Mouse (Mus musculus): Measurements from ENCODE around the gene Gbp9. TPM values are rescaled to one million over a fixed set of nuclear protein-coding genes. Genes with fewer than 3 reads are reported as not detected.
"Not testable (repeated sequence)": the region's sequence is repeated elsewhere in the genome, so short reads cannot be mapped to it uniquely, and the experiment has no call there.

Gene Gbp9
- polyA plus RNA-seq, 1 experiment from 2014 or later, result 1.0 TPM

- H3K4me3 ChIP-seq, result no peak overlapping the region
- no peaks in the 10 kb centered on the region for H3K36me3 ChIP-seq
- no peaks in the 10 kb centered on the region for H3K27me3 ChIP-seq (replicated peaks)
- H3K4me1 ChIP-seq, result no peaks in the 10 kb centered on the region; the same call in 1 of the 2 replicates
- H3K27ac ChIP-seq, result no peak overlapping the region
- ATAC-seq, result no peak
- 69% methylated on average over 2 of the region's 2 CpGs for WGBS (ENCODE audit: insufficient replicate concordance)
- H3K4me2 ChIP-seq, result no peak overlapping the region
- H3K9ac ChIP-seq, result no peak overlapping the region
- H3K9me3 ChIP-seq (replicated peaks), result no peaks in the 10 kb centered on the region
Observed at GRCm38 (mm10) chr5:105114696-105115095, 24.6 kb downstream of the Gbp9 start.

GRCm38 (mm10) chr5:105113656-105114055 lies 25.7 kb downstream of the Gbp9 start:
- H3K27me3 ChIP-seq (replicated peaks), result no peaks in the 10 kb centered on the region
- no peaks in the 10 kb centered on the region; the same call in 1 of the 2 replicates for H3K4me1 ChIP-seq
- no peak overlapping the region for H3K4me2 ChIP-seq
- 77% methylated on average over 5 of the region's 5 CpGs for WGBS (ENCODE audit: insufficient replicate concordance)
- H3K27ac ChIP-seq, result no peak overlapping the region
- H3K9ac ChIP-seq, result no peak overlapping the region
- no peak for ATAC-seq
- no peak overlapping the region for H3K4me3 ChIP-seq
- no peaks in the 10 kb centered on the region for H3K9me3 ChIP-seq (replicated peaks)
- H3K36me3 ChIP-seq, result no peaks in the 10 kb centered on the region

- H3K4me2 ChIP-seq; H3K4me1 ChIP-seq; H3K36me3 ChIP-seq; H3K9me3 ChIP-seq (replicated peaks); H3K27me3 ChIP-seq (replicated peaks); H3K4me3 ChIP-seq; H3K9ac ChIP-seq; H3K27ac ChIP-seq; ATAC-seq: not testable (repeated sequence)
- WGBS (ENCODE audit: insufficient replicate concordance), result 3% methylated on average over 4 of the region's 4 CpGs
Observed at GRCm38 (mm10) chr5:105110271-105110852, 29.0 kb downstream of the Gbp9 start.

- WGBS (ENCODE audit: insufficient replicate concordance), result 40% methylated on average over 1 of the region's 1 CpGs
- not testable (repeated sequence) for H3K27ac ChIP-seq; H3K36me3 ChIP-seq; H3K9me3 ChIP-seq (replicated peaks); H3K9ac ChIP-seq; H3K27me3 ChIP-seq (replicated peaks); H3K4me1 ChIP-seq; H3K4me2 ChIP-seq; ATAC-seq; H3K4me3 ChIP-seq
Observed at GRCm38 (mm10) chr5:105109775-105110174, 29.6 kb downstream of the Gbp9 start.

- WGBS (ENCODE audit: insufficient replicate concordance), result 17% methylated on average over 2 of the region's 2 CpGs
- not testable (repeated sequence) for H3K9ac ChIP-seq, ATAC-seq
Observed at GRCm38 (mm10) chr5:105105689-105106088, 33.6 kb downstream of the Gbp9 start.

GRCm38 (mm10) chr5:105081900-105082299 lies 57.4 kb downstream of the Gbp9 start:
- no peak overlapping the region for H3K4me3 ChIP-seq
- H3K36me3 ChIP-seq, result no peaks in the 10 kb centered on the region
- no peak overlapping the region for H3K4me2 ChIP-seq
- no peaks in the 10 kb centered on the region for H3K27me3 ChIP-seq (replicated peaks)
- H3K4me1 ChIP-seq, result no peaks in the 10 kb centered on the region
- no peak for ATAC-seq
- H3K9me3 ChIP-seq (replicated peaks), result peaks cover 6% of the 10 kb centered on the region; the same call in 1 of the 2 replicates
- no peak overlapping the region for H3K27ac ChIP-seq
- no peak overlapping the region for H3K9ac ChIP-seq

More at GRCm38 (mm10) chr5:105105689-105106088, 33.6 kb downstream of the Gbp9 start:
- not testable (repeated sequence) for H3K27me3 ChIP-seq (replicated peaks); H3K36me3 ChIP-seq; H3K4me2 ChIP-seq; H3K9me3 ChIP-seq (replicated peaks); H3K4me1 ChIP-seq; H3K27ac ChIP-seq; H3K4me3 ChIP-seq

GRCm38 (mm10) chr5:105068356-105068755 lies 71.0 kb downstream of the Gbp9 start:
- not testable (repeated sequence) for H3K9ac ChIP-seq; H3K9me3 ChIP-seq (replicated peaks); H3K4me2 ChIP-seq; H3K27ac ChIP-seq; H3K4me3 ChIP-seq; H3K4me1 ChIP-seq; ATAC-seq; H3K27me3 ChIP-seq (replicated peaks); H3K36me3 ChIP-seq

GRCm38 (mm10) chr5:105064443-105064842 lies 74.9 kb downstream of the Gbp9 start:
- not testable (repeated sequence) for H3K27ac ChIP-seq; H3K4me3 ChIP-seq; H3K9me3 ChIP-seq (replicated peaks); H3K36me3 ChIP-seq; H3K4me1 ChIP-seq; H3K9ac ChIP-seq; H3K4me2 ChIP-seq; H3K27me3 ChIP-seq (replicated peaks); ATAC-seq
- 48% methylated on average over 2 of the region's 2 CpGs for WGBS (ENCODE audit: insufficient replicate concordance)

- no peak overlapping the region for H3K27ac ChIP-seq
- no peak for ATAC-seq
- H3K36me3 ChIP-seq, result no peaks in the 10 kb centered on the region
- H3K4me3 ChIP-seq, result no peak overlapping the region
- H3K27me3 ChIP-seq (replicated peaks), result no peaks in the 10 kb centered on the region
- H3K9me3 ChIP-seq (replicated peaks), result no peaks in the 10 kb centered on the region
- no peak overlapping the region for H3K4me2 ChIP-seq
- 44% methylated on average over 1 of the region's 1 CpGs for WGBS (ENCODE audit: insufficient replicate concordance)
- no peak overlapping the region for H3K9ac ChIP-seq
- H3K4me1 ChIP-seq, result no peaks in the 10 kb centered on the region
Observed at GRCm38 (mm10) chr5:105063321-105063720, 76.0 kb downstream of the Gbp9 start.

- not testable (repeated sequence) for H3K36me3 ChIP-seq; H3K9me3 ChIP-seq (replicated peaks); H3K4me1 ChIP-seq; H3K27me3 ChIP-seq (replicated peaks); H3K4me2 ChIP-seq; H3K9ac ChIP-seq; H3K4me3 ChIP-seq; H3K27ac ChIP-seq; ATAC-seq
- 47% methylated on average over 2 of the region's 2 CpGs for WGBS (ENCODE audit: insufficient replicate concordance)
Observed at GRCm38 (mm10) chr5:105062403-105062802, 76.9 kb downstream of the Gbp9 start.

GRCm38 (mm10) chr5:105060224-105060623 lies 79.1 kb downstream of the Gbp9 start:
- H3K36me3 ChIP-seq, result no peaks in the 10 kb centered on the region
- H3K4me1 ChIP-seq, result no peaks in the 10 kb centered on the region
- H3K27me3 ChIP-seq (replicated peaks), result no peaks in the 10 kb centered on the region
- no peak overlapping the region for H3K9ac ChIP-seq
- H3K4me3 ChIP-seq, result no peak overlapping the region
- H3K9me3 ChIP-seq (replicated peaks), result no peaks in the 10 kb centered on the region
- H3K27ac ChIP-seq, result no peak overlapping the region
- WGBS (ENCODE audit: insufficient replicate concordance), result 75% methylated on average over 2 of the region's 2 CpGs
- ATAC-seq, result no peak
- H3K4me2 ChIP-seq, result no peak overlapping the region

- H3K4me2 ChIP-seq, result no peak overlapping the region
- WGBS (ENCODE audit: insufficient replicate concordance), result 61% methylated on average over 2 of the region's 2 CpGs
- no peaks in the 10 kb centered on the region for H3K36me3 ChIP-seq
- H3K27ac ChIP-seq, result no peak overlapping the region
- no peak overlapping the region for H3K4me3 ChIP-seq
- H3K4me1 ChIP-seq, result no peaks in the 10 kb centered on the region
- no peak overlapping the region for H3K9ac ChIP-seq
- no peak for ATAC-seq
- no peaks in the 10 kb centered on the region for H3K9me3 ChIP-seq (replicated peaks)
- H3K27me3 ChIP-seq (replicated peaks), result no peaks in the 10 kb centered on the region
Observed at GRCm38 (mm10) chr5:105055279-105055678, 84.1 kb downstream of the Gbp9 start.

GRCm38 (mm10) chr5:105053471-105054169 lies 85.7 kb downstream of the Gbp9 start:
- not testable (repeated sequence) for H3K4me1 ChIP-seq; ATAC-seq; H3K4me2 ChIP-seq; H3K9ac ChIP-seq; H3K27me3 ChIP-seq (replicated peaks); H3K27ac ChIP-seq; H3K36me3 ChIP-seq; H3K4me3 ChIP-seq; H3K9me3 ChIP-seq (replicated peaks)
- WGBS (ENCODE audit: insufficient replicate concordance), result 37% methylated on average over 1 of the region's 1 CpGs

Data from liver, embryonic 12.5 days (tissue).